Mouse (Mus musculus): Measurements from ENCODE around the gene Ctnna3. TPM values are rescaled to one million over a fixed set of nuclear protein-coding genes. Genes with fewer than 3 reads are reported as not detected.
A peak's percentile ranks its signal among the peaks of the same experiment; 100 is the strongest.

Ctnna3 gene
- polyA plus RNA-seq, 1 experiment from 2014 or later: 1.8 TPM

DNA sequence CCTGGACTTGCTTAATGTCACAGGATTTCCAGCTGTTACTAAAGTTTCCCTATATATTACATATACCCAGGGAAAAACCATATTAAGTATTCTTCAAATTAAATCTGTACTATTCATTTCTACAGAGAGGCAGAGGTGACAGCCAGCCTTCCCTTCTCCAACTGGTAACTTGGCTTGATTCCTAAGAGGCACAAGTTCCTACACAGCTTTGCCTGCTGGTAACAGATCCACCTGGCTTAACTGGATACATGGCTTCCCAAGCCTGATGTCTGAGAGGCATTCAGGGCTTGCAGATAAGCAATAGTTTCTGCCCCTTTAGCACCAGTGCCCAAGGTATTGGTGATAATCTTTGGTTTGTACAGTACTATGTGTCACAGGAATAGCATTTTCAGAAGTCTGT is 470.0 kb downstream of the Ctnna3 start:
- no peaks in the 10 kb centered on the region for H3K27me3 ChIP-seq
- no peaks in the 10 kb centered on the region for H3K9me3 ChIP-seq
- H3K9ac ChIP-seq: no peak overlapping the region
- no peak overlapping the region for H3K27ac ChIP-seq (replicated peaks)
- no peaks in the 10 kb centered on the region for H3K36me3 ChIP-seq
- ATAC-seq (ENCODE audit: low FRiP score, low read depth): no peak
- no peaks in the 10 kb centered on the region for H3K4me1 ChIP-seq (replicated peaks)
- no peak overlapping the region for H3K4me2 ChIP-seq
- H3K4me3 ChIP-seq: no peak overlapping the region

DNA sequence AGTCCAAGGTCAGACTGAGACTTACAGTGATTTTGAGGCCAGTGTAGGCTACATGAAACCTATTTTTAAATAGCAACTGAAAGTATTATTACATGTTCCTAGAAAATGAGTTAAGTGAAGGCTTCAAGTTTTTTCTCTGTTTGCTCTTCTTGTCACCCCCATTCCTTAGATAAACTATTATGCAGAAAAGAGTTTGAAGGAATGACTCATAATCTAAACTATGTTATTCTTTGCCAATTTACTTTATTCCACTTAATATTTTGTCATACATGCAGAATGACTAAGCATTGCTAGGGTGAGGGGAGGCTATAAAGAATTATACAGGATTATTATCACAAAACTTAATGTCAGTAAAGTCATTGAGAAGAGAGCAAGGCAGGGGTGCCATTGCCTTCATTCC is 479.0 kb downstream of the Ctnna3 start:
- no peaks in the 10 kb centered on the region for H3K9me3 ChIP-seq
- no peaks in the 10 kb centered on the region for H3K4me1 ChIP-seq (replicated peaks)
- no peak overlapping the region for H3K9ac ChIP-seq
- H3K36me3 ChIP-seq: no peaks in the 10 kb centered on the region
- no peaks in the 10 kb centered on the region for H3K27me3 ChIP-seq
- H3K4me2 ChIP-seq: no peak overlapping the region
- H3K27ac ChIP-seq (replicated peaks): no peak overlapping the region
- ATAC-seq (ENCODE audit: low FRiP score, low read depth): no peak
- no peak overlapping the region for H3K4me3 ChIP-seq

DNA sequence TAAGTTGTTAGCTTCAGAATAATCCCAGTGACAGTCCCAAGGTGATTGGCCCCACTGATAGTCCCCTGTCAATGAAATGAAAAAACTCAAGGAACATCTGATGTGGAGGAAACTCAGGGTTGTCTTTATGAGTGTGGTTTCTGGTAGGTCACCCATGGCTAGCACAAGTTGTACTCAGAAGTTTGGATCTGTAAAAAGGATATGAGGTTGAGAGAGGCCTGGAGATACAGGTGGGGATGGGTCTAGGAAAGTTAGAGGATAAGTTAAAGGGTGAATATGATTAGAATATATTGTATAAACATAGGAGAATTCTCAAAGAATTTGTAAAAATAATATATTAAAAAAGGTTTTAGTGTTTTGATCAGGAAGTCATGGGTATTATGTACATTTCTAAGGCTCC is 497.4 kb downstream of the Ctnna3 start, which contains the start of gene Gm10118:
Gm10118 (minus strand) TSS at position 101 of the 400 bp plus-strand sequence.
- no peak within 1 kb of the TSS for H3K9ac ChIP-seq
- ATAC-seq (ENCODE audit: low FRiP score, low read depth): no peak
- no peak within 1 kb of the TSS for H3K4me3 ChIP-seq
- H3K36me3 ChIP-seq: no peaks in the 10 kb centered on the region
- H3K4me2 ChIP-seq: no peak within 1 kb of the TSS
- H3K4me1 ChIP-seq (replicated peaks): no peaks in the 10 kb centered on the region
- H3K27ac ChIP-seq (replicated peaks): no peak within 1 kb of the TSS
- H3K27me3 ChIP-seq: no peaks in the 10 kb centered on the region
- no peaks in the 10 kb centered on the region for H3K9me3 ChIP-seq

DNA sequence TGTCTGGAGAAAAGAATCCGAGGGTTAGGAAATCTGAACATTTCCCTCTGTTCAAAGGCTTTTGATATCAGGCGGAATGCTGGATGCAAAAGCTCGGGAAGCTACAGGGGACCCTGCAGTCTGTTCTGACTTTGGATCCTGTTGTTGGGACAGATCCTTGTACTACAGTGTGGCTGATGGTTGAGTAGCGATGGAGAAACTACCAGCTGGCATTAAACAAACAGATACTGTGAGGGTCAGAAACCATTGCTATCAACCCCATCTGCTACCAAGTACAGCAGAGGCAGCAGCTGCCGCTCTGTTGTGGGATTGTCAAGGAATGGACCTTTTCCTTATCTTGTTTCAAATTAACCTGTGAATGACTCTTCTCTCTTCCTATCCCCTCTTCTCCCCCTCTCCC is 504.0 kb downstream of the Ctnna3 start:
- no peaks in the 10 kb centered on the region for H3K9me3 ChIP-seq
- H3K4me2 ChIP-seq: no peak overlapping the region
- H3K4me1 ChIP-seq (replicated peaks): no peaks in the 10 kb centered on the region
- no peak overlapping the region for H3K27ac ChIP-seq (replicated peaks)
- ATAC-seq (ENCODE audit: low FRiP score, low read depth): no peak
- no peak overlapping the region for H3K9ac ChIP-seq
- no peak overlapping the region for H3K4me3 ChIP-seq
- no peaks in the 10 kb centered on the region for H3K27me3 ChIP-seq
- WGBS: 63% methylated on average over 5 of the region's 5 CpGs
- H3K36me3 ChIP-seq: no peaks in the 10 kb centered on the region

DNA sequence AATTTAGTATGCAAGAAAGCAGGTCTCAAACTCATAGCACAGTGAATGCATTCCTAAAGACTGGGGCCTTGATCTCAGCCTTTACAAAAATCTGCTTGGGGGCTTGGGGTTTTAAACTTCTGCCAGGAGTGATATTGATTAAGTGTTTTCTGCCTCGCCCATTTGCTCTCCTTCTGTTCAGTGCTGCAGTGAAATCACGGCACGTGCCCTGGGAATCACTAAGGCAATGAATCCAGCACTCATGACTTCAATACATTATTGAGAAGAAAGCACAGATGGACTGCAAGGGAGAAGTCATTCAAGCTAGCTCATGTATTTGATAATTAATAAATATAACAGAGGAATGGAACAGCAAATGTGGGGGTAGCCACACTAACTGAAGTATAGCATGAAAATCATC is 515.6 kb downstream of the Ctnna3 start:
- no peak overlapping the region for H3K9ac ChIP-seq
- no peak overlapping the region for H3K27ac ChIP-seq (replicated peaks)
- no peak for ATAC-seq (ENCODE audit: low FRiP score, low read depth)
- no peak overlapping the region for H3K4me3 ChIP-seq
- H3K9me3 ChIP-seq: no peaks in the 10 kb centered on the region
- no peaks in the 10 kb centered on the region for H3K4me1 ChIP-seq (replicated peaks)
- no peaks in the 10 kb centered on the region for H3K27me3 ChIP-seq
- no peak overlapping the region for H3K4me2 ChIP-seq
- WGBS: 44% methylated on average over 3 of the region's 3 CpGs
- no peaks in the 10 kb centered on the region for H3K36me3 ChIP-seq

DNA sequence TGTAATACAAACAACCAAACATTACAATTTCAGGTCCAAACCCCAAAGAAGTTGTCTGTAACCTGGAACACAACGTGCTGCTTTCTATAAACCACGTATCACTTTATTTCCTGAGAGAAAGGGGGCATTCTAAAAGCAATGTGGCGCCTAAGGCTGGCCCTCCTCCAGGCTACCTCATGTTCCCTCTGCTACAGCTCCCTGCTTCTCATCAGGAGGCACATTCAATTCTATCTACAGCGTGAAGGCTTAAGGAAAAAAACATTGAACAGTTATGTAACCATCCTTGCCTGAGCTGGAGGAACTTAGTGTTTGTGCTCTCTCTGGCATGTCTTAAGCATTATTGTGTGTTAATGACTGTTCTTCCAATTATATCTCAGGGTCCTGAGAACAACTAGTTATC is 517.4 kb downstream of the Ctnna3 start:
- Histone ChIP-seq H3K4me3 (no peak overlapping the region), H3K9ac (no peak overlapping the region), H3K27me3 (no peaks in the 10 kb centered on the region), H3K4me1 (replicated peaks) (no peaks in the 10 kb centered on the region), H3K27ac (replicated peaks) (no peak overlapping the region), H3K36me3 (no peaks in the 10 kb centered on the region), H3K4me2 (no peak overlapping the region), H3K9me3 (no peaks in the 10 kb centered on the region)
- no peak for ATAC-seq (ENCODE audit: low FRiP score, low read depth)
- WGBS: 61% methylated on average over 4 of the region's 4 CpGs

DNA sequence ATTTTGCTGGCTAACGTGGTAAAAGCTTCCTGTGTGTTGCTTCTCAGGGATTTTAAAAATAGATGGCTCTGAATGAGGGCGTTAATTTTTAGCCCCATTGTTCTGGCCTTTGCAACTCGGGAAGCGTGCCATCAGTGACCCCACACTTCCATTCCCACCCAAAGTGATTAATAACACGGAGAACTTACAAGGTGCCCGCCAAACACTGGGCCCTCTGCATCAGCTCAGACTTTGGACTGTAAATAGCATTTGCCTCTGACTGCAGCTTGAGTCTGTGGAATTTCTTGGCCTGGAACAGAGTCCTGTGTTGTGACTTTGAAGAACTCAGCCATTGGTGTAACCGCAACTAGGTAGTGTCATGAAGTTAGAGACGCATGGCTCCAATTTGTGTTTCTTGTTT is 521.0 kb downstream of the Ctnna3 start:
- Histone ChIP-seq H3K9me3 (no peaks in the 10 kb centered on the region), H3K27me3 (no peaks in the 10 kb centered on the region), H3K9ac (no peak overlapping the region), H3K4me3 (no peak overlapping the region), H3K36me3 (no peaks in the 10 kb centered on the region), H3K27ac (replicated peaks) (no peak overlapping the region), H3K4me1 (replicated peaks) (0 out of 2 replicates have a peak, but pooled peaks cover 4% of the 10 kb centered on the region), H3K4me2 (no peak overlapping the region)
- WGBS: 55% methylated on average over 8 of the region's 8 CpGs
- ATAC-seq (ENCODE audit: low FRiP score, low read depth): no peak

DNA sequence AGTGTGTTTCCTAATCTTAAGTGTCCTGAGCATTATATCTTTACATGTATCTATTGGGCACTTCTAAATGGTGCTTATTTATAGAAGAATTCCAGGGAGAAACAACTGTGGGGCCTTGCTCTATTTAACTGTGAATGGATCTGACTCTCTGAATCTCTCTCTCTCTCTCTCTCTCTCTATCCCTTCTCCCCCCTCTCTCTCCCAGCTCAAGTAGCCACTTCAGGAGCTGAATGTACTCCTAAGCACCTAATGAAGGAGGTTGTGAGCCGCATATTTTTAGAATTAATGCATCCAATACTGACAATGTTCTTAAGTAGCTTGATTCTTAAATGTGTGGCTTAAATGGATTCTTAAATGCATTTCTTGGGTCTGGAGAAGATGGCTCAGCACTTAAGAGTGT is 521.6 kb downstream of the Ctnna3 start:
- no peaks in the 10 kb centered on the region for H3K9me3 ChIP-seq
- H3K27ac ChIP-seq (replicated peaks): no peak overlapping the region
- no peaks in the 10 kb centered on the region for H3K27me3 ChIP-seq
- no peak overlapping the region for H3K4me2 ChIP-seq
- no peak overlapping the region for H3K4me3 ChIP-seq
- no peak overlapping the region for H3K9ac ChIP-seq
- H3K4me1 ChIP-seq (replicated peaks): 0 out of 2 replicates have a peak, but pooled peaks cover 4% of the 10 kb centered on the region
- no peaks in the 10 kb centered on the region for H3K36me3 ChIP-seq
- ATAC-seq (ENCODE audit: low FRiP score, low read depth): no peak
- WGBS: 88% methylated on average over 1 of the region's 1 CpGs

DNA sequence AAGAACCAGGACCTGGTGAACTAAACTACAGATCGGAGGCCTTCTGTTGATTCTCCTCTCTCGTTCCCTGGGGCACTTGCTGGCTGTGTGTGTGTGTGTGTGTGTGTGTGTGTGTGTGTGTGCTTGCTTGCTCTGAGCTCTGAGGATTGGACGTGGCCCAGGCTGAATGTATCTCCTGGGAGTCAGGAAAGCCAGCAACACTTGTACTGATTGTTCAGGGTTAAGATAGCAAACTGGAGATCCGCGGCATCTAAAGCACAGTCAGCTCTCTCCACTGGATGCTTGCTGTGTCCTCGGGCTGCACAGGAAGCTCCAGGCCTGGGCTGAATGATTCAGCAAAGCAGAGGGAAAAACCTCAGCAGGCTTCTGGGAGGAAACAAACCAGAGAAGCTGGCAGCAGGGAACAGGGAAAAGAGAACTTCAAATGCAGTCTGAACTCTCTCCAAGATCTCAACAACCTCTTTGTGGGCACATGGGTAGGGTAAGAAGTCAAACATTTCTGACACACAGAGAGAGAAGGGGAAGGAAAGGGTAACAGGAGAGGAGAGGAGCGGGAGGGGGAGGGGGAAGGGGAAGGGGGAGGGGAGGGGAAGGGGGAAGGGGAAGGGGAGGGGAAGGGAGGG is 524.5 kb downstream of the Ctnna3 start:
- Histone ChIP-seq H3K9ac (no peak overlapping the region), H3K4me2 (no peak overlapping the region), H3K9me3 (no peaks in the 10 kb centered on the region), H3K27me3 (no peaks in the 10 kb centered on the region), H3K4me1 (replicated peaks) (0 out of 2 replicates have a peak, but pooled peaks cover 4% of the 10 kb centered on the region), H3K27ac (replicated peaks) (peak overlapping the region; percentile 48; the same call in 1 of the 2 replicates), H3K4me3 (no peak overlapping the region), H3K36me3 (no peaks in the 10 kb centered on the region)
- 15% methylated on average over 6 of the region's 7 CpGs for WGBS
- ATAC-seq (ENCODE audit: low FRiP score, low read depth): no peak

DNA sequence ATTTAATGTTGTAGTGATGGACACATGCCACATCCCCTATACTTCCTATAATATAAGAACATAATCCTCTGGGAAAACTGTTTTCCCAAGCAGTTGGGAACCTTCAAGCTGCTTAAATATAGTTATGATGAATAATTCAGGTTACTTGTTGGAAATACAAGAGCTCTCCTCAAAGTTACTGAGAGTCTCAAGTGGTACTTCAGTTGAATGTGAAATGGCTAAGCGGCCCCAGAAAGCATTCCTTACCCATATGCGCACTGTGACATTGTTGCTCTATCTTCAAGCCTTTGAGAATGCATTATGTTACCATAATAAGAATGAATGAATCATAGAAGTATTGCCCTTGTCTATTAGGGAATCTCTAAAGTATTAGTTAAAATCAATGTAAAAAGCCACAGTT is 542.4 kb downstream of the Ctnna3 start:
- Histone ChIP-seq H3K9me3 (no peaks in the 10 kb centered on the region), H3K4me2 (no peak overlapping the region), H3K27ac (replicated peaks) (no peak overlapping the region), H3K4me3 (no peak overlapping the region), H3K4me1 (replicated peaks) (peaks cover under 1% of the 10 kb centered on the region; the same call in 1 of the 2 replicates), H3K27me3 (no peaks in the 10 kb centered on the region), H3K9ac (no peak overlapping the region), H3K36me3 (no peaks in the 10 kb centered on the region)
- ATAC-seq (ENCODE audit: low FRiP score, low read depth): no peak
- WGBS: 93% methylated on average over 2 of the region's 2 CpGs

DNA sequence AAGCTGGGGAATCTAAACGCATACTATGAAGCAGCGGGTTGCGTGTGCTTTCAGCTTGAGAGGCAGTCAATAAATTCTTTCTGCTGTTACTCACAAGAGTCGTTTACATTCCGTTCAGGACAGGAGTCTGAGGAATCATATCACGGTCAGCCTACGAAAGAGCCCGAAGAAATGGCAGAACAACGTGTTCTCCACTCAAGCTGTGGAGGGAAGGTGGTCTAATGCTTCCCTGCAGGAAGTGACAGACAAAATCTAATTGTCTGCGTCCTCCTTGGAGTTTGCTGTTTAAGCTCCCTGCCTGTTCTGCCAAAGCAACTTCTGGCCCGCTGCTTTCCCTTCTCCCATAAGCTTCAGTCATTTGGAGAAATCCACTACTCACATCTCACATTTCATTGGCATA is 548.2 kb downstream of the Ctnna3 start:
- Histone ChIP-seq H3K4me3 (peak overlapping the region; percentile 15), H3K4me1 (replicated peaks) (peaks cover 17% of the 10 kb centered on the region), H3K9me3 (no peaks in the 10 kb centered on the region), H3K27me3 (no peaks in the 10 kb centered on the region), H3K36me3 (no peaks in the 10 kb centered on the region), H3K27ac (replicated peaks) (peak overlapping the region; percentile 66), H3K9ac (no peak overlapping the region), H3K4me2 (peak overlapping the region; percentile 48)
- WGBS: 11% methylated on average over 11 of the region's 11 CpGs
- no peak for ATAC-seq (ENCODE audit: low FRiP score, low read depth)

DNA sequence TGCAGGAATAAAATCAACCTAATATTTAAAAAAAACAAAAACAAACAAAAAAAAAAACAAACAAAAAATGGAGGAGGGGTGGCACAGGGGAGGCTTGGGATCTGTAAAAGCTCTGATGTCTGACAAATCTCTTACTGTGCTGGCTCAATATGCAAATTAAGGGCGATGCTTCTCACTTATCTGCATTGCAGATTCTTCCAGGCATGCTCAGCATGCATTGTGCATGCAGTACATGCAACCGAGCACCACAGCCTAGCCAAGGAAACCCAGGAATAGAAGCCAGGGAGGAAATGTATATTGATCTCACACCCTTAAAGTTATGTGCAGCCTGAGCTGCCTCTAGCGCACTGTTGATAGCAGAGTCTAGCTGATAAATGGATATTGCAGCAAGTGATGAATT is 548.6 kb downstream of the Ctnna3 start:
- Histone ChIP-seq H3K4me1 (replicated peaks) (peaks cover 17% of the 10 kb centered on the region), H3K9ac (no peak overlapping the region), H3K4me2 (peak overlapping the region; percentile 48), H3K36me3 (no peaks in the 10 kb centered on the region), H3K27ac (replicated peaks) (peak overlapping the region; percentile 66), H3K27me3 (no peaks in the 10 kb centered on the region), H3K9me3 (no peaks in the 10 kb centered on the region), H3K4me3 (no peak overlapping the region)
- ATAC-seq (ENCODE audit: low FRiP score, low read depth): peak; percentile 87
- 7% methylated on average over 3 of the region's 3 CpGs for WGBS

DNA sequence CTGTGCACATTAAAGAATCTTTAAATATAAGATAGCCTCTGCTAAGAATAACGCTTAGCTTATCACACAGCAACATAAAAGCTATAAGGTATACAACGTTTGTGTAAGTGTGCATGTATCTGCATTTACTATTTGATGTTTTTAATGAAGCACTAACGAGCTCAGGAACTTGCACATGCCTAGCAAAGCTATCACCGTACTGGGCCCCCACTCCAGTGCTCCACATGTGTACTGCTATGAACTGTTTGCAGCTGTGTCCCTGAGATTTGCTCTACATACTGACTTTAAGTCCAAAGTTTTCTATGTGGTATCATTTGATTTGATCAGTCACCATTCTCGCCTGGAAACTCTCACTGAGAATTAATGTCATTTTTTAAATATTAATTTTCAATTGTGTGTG is 549.1 kb downstream of the Ctnna3 start:
- no peaks in the 10 kb centered on the region for H3K9me3 ChIP-seq
- H3K36me3 ChIP-seq: no peaks in the 10 kb centered on the region
- peak; percentile 33; the same call in 1 of the 2 replicates for ATAC-seq (ENCODE audit: low FRiP score, low read depth)
- H3K4me3 ChIP-seq: no peak overlapping the region
- H3K4me2 ChIP-seq: peak overlapping the region; percentile 48
- WGBS: 73% methylated on average over 5 of the region's 5 CpGs
- peak overlapping the region; percentile 66; the same call in 1 of the 2 replicates for H3K27ac ChIP-seq (replicated peaks)
- H3K27me3 ChIP-seq: no peaks in the 10 kb centered on the region
- H3K9ac ChIP-seq: no peak overlapping the region
- H3K4me1 ChIP-seq (replicated peaks): peaks cover 17% of the 10 kb centered on the region
